Mouse (Mus musculus): ENCODE measurements around the gene Npy4r. TPM values are rescaled to one million over a fixed set of nuclear protein-coding genes. Genes with fewer than 3 reads are reported as not detected.

The Npy4r gene
- under 1 TPM; 0.14 TPM for total RNA-seq (2021)

DNA sequence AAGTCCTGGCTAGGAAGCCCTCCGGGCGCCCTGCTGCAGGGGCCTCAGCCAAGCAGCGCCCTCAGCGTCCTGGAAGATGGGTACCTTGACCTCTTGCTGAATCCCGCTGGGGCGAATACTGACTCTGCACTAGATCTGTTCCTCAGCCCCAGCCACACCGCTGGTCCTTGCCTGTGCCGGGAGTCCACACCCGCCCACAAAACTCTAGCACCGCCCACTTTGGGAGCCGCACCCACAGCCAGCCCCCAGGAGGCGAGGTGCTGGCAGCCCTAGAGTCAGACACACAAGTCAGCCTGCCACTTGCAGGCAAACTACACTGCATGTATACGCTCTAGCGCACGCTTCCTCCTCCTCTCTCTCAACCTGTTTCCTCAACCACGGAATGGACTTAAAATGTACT lies at the start of gene Npy4r:
Gene Npy4r (minus strand): TSS at position 148 of the 400 bp plus-strand sequence.
- intact Hi-C loops (cut with DNase I), result loop anchor here (2.0 to 10.0 kb wide), 2 partner anchors 46 to 188 kb away; no protein-coding TSS in a partner anchor
- DNase-seq, result peak; percentile 47 to 52

DNA sequence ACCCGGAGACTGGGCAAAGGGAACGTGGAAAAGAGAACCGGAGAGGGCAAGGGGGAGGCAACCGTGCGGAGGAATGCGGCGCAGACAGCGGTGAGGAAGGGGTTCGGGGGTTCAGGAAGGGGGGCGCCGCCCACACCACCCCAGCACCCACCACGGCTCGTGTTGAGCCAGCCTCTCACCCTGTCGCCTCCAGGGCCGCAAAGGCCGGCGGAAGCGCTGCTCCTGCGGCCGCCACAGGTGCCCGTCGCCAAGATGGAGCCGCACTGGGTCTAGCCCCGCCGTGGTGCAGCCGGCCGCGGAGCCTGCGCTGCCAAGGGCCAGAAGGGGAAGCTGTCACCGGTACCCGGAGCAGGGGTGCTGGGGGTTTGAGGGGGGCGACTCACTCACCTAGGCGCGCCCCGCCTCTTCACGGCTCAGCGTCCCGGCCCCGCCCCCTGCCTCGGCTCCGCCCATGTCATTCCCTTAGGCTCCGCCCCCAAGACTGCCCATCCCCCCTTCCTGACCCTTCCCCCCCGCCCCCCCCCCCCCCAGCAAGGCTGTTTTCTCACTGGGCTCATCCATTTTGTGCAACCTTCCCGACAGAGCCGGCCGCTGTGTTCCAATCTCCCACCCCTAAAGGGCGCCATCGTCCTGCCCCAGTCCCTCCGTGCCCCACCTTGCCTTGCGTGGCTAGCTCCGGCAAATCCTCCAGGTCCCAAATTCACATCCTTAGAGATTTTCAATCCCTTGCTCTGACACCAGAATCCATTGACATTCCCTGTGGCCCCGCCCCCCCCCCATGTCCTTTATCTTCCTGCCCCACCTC lies 49.1 kb upstream of the Npy4r start, which contains the start of gene Gprin2:
Gene Gprin2 (minus strand): TSS at position 423 of the 805 bp plus-strand sequence.
- peak; percentile 8 to 10 for DNase-seq
- intact Hi-C loops (cut with DNase I), result no loop called here

DNA sequence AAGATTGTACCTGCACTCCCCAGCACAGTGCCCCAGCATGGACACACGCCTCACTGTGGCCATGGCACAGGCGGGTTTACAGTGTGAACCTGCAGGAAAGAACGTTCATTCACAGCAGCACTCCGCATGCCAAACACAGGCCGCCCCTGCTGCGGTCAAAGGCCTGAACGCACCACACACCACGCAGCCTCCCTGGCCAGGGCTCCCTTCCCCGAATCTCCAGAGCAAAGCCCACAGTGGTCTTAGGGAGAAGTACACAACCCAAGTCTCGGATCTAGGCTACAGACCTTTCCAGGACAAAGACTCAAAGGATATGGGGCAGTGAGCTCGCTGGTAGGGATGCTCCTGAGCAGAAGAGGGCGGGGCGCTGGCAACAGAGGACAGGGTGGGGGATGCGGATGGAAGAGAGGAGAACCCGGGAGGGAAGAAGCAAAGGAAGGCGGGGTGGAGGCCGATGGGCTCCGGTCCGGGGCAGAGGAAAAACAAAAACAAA lies 48.5 kb upstream of the Npy4r start:
- intact Hi-C loops (cut with DNase I), result no loop called here

DNA sequence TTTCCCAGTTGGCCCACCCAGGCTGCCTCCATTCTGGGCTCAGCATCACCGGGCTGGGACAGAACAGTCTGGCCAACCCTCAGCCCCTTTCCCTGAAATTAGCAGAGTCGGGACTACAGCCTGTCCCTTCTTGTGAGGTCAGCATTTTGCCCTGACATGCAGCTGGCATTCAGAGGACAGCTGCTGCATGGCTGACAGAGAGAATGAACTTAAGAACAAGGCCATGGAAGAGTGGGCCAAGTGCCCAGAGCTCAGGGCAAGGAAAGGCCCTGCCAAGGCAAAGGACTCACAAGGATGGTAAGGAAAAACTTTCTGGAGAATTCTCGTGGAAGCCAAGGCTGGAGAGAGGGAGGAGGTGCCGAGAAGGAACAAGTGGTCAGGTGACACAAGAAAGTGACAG lies 44.4 kb upstream of the Npy4r start:
- no peak for DNase-seq

More for the DNA sequence above, 48.5 kb upstream of the Npy4r start:
- peak in 1 of 2 experiments; percentile 12 for DNase-seq

DNA sequence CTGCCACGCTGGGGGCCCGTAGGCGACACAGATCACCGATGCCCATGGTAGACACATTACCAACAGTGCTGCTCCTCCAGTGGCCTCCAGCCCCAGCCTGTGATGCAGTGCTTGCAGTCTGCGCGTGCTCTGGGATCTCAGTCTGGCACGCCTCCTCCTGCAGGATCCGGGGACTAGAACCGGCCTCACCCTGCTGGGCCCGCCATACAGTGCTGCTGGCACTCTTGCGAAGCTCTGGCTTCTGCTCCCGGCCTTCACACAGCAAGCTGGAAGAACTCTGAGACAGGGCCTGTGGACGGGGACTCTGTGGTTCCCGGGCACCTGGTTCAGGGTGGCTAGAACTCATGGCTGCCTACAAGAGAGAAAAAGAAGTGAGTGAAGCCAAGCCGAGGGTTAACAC lies 43.2 kb upstream of the Npy4r start:
- intact Hi-C loops (cut with DNase I), result no loop called here

More for the DNA sequence above, 44.4 kb upstream of the Npy4r start:
- intact Hi-C loops (cut with DNase I), result no loop called here

DNA sequence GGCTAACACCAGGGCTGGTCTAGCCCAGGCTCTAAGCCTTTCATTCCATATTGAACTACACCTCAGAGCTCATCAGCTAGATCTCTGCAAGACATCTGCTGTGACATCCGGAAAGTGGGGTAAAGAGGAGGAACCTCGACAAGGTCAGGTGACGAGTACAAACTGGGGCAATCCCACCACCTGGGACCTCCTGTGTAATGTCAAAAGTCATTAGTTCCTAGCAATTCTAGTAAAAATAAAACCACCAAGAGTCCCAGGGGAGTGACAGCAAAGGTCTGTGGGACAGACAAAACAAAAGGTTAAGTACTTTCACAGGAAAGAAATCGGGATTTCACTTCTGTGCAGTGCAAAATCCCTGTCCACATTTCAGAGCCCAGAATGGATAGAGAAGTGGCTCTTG lies 41.6 kb upstream of the Npy4r start:
- DNase-seq, result no peak
- intact Hi-C loops (cut with DNase I), result no loop called here

More for the DNA sequence above, 43.2 kb upstream of the Npy4r start:
- no peak for DNase-seq

DNA sequence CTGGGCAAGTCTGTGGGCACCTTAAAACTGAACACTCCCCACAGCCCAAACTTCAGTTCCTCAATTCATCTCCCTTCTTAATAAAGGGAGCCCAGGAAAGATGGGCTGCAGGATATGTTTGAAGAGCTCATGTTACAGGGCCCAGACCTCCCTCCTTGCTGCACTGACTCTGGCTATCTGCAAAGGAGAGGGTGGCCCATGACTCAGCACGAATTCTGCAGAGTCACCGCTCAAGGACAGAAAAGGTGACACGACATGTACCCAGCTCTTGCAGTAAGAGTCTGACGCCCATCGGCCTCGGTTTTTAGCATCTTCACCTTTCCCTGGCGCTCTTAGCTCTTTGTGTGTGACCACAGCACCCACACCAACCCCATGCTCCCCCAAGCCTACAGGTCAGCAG lies 38.1 kb upstream of the Npy4r start:
- no peak for DNase-seq
- intact Hi-C loops (cut with DNase I), result no loop called here

DNA sequence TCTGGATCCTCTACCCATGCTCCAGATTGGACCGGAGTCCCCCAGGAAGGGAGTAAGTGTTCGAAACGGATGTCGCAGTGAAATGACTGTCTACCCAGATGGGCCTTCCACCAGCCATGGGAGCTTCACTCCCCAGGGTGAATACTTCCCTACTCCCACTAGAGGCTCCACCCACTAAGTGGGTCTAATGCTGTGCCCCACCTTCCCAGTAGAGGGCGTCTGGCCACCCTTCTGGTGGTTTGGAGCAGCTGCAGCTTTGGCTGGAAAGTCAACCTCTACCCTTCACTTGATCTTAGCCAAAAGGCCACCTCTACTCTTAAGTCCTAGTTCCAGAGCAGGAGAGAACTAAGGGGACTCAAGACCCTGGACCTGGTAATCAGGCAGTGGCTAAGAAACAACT lies 36.3 kb upstream of the Npy4r start:
- DNase-seq, result peak in 1 of 2 experiments; percentile 38
- intact Hi-C loops (cut with DNase I), result loop anchor here (5.0 kb wide), 1 partner anchor 49 kb away; no protein-coding TSS in a partner anchor

DNA sequence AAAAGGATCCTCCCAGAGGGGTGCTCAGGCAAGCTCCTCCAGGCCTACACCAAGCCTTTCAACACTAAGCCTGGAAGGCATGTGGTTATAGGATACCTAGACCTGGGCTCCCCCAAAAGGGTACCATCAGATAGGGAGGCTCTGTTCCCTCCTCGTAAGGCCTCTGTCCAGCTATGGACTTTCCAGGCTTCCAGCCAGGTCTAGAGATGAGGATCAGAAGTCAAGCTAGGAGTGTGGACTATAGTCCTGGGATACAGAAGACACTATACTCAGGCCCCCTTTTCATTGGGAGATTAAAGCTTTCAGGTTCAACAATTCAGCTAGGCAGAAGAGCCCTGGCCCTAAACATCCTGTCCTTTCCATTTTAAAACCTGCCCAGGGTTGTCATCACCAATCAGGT lies 30.8 kb upstream of the Npy4r start:
- no peak for DNase-seq
- intact Hi-C loops (cut with DNase I), result no loop called here

DNA sequence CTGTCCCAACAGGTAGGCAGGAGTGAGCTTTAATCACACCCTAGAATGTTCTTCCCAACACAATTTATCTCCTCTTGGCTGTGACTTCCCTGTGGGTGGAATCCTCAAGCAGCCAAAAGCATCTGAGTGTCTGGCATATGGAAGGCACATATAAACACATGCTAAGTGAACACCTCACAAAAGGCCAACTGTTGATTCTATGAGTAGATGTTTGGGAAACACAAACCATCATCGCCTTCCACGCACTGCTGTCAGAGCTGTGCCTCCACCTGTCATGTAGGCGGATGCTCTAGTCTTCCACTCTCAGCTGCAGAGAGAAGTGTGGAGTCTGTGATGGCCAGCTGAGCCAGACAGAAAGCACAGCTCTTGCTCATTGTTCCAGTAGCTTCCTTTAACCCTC lies 27.1 kb upstream of the Npy4r start:
- no peak for DNase-seq
- intact Hi-C loops (cut with DNase I), result no loop called here

DNA sequence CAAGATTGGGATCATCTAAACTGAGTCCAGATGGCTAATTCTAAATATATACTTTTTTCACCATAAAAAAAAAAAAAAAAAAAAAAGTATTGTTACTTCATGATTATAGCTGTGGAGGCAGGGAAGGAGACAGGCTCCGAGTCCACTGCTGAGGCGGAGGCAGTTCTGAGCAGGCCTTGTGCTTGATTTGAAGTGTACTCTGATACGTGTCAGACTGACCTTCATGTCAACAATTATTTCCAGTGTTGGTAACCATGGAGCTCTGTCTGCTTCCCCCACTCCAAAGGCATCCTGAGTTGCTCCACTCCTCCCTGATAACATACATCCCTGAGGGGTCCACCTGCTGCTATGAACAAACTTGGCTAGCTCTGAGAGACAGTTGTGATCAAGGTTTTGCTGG lies 18.8 kb upstream of the Npy4r start:
- no peak for DNase-seq
- intact Hi-C loops (cut with DNase I), result no loop called here

DNA sequence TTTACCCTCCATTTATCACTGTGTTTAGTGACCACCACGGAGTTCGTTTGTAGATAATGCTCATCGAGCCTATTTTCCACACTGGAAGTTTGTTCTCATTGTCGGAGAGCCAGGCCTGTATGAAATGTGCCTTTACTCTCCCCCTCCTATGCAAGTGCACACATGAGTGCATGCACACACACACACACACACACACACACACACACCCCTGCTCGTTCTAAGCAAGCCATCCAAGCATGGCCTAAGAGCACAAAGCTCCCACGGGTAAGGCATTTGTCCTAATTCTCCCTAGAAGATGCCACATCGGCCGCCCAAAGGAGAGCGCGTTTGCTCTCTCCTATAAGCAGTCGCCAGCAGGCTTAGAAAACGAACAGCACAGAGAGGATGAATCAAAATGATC lies 3.5 kb upstream of the Npy4r start:
- no peak for DNase-seq
- intact Hi-C loops (cut with DNase I), result loop anchor here (10.0 kb wide), 1 partner anchor 191 kb away; no protein-coding TSS in a partner anchor

DNA sequence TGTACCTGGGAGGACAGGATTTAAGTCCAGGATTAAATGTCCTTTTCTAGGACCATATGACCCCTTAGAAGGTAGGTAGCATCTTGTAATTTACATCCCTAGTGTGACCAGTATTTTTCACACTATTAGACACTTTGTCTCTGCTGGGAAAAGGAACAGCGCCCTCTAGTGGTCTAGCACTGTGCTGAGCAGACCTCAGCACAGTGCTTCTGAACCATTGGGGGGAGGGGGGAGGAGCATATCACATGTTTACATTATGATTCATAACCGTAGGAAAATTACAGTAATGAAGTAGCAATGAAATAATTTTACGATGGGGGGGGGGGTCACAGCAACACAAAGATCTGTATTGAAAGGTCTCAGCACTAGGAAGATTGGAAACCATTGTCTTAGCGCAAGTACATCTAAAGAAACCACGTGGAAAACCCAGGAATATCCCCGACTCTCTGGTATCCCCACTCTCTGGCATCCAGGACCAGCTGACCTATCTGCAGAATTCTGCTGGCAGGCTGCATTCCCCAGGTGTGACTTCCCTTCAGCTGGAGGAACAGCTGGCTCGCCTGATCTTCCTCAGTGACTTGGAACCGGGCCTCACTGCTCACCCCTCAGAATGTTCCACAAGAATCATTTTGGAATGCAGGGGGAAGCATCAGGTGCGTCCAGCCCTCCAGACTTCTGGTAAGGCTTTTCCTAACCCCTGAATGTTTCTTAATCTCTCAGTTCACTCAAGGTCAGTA lies 2.5 kb upstream of the Npy4r start:
- intact Hi-C loops (cut with DNase I), result loop anchor here (1.0 to 10.0 kb wide), 2 partner anchors 74 to 190 kb away; no protein-coding TSS in a partner anchor
- DNase-seq, result peak; percentile 53 to 63

DNA sequence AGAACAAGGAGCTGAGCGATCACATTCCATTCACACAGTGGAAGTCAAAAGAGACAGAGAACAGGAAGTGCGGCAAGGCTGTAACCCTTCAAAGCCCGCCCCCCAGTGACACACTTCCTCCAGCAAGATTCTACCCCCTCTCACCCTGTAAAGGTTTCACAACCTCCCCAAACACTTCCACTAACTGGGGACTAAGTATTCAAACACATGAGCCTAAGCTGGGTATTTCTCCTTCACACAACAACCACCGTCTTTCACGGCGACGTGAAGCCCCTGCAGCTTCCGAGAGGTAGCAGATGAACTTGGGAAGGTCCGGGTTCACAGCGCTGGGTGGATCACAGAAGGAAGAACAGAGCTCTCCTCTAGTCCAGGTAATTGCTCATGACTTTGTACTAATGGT lies 9.4 kb downstream of the Npy4r start:
- intact Hi-C loops (cut with DNase I), result no loop called here
- DNase-seq, result no peak

DNA sequence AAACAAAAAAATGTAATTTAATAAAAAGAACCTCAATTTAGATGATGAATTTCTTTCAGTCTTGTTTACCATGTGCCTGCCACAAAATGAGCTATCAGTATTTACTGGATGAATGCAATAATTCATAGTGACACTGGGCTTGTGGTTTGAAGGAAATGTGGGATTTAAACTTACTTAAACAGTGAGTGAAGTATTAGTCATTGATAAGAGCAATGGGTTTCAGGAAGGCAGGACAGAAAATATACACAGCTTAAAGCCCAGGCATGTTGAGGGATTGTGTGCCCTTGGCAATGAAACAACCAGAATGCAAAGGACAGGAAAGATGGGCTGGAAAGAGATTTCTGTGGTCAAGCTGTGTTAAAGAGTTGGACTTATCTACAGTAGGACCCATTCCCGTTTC lies 10.0 kb downstream of the Npy4r start:
- intact Hi-C loops (cut with DNase I), result no loop called here
- no peak for DNase-seq

DNA sequence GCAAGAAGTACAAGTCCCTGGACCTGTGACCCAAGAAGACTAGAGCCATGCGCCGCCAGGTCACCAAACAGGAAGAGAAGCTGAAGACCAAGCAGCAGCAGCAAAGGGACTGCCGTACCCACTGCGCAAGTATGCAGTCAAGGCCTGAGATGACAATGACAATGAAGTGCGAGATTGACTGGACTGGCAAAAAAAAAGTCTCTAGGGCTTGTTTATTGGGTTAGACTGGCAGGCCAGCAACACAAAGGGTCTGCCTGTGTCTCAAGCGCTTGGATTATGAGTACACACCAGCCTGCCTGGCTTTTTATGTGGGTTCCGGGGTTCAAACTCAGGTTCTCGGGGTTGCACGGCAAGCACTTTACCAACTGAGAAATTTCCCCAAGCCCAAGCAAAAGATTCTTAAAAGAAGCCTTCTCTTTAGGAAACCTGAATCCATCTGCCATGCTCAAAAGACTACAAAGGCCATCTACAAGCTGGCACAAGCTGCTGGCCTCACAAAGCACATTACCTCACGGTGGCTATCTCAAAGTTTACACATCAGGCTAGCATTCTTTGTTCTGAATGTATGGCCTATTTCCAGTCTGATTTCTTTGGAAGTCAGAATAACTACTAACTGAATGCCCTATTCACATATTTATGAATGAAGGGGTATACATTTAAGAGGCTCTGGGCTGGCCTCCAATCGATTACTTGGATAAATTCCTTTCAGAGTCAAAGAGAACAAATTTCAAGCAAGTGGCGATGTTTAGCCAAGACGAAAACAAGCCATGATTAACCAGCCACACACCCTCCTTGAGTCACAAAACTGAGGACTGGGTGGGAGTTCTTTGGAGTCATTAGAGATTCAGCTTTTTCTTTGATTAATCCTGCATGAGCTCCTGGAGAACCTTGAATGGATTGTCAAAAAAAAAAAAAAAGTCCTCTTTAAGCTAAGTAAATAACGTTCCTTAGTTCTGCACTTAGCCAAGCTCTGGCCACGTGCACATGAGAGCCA lies 12.3 kb downstream of the Npy4r start:
- intact Hi-C loops (cut with DNase I), result no loop called here
- DNase-seq, result no peak

DNA sequence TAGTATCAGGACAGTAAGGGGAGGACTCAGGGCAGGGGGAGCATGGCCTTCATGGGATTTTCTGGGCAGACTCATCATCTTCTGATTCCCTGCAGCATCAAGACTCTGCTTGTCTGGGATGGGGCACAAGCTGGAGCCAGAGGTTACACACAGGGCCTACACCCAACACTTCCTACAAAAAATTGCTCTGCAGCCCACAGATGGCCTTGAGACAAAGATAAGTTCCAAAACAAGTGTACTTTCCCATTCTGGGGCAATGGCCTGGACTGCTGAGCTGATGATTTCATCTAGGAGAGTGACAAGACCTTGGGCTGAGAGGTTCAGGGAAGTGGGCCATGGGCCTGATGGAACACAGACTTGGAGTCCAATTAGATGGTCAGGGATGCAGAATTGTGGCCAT lies 16.9 kb downstream of the Npy4r start:
- intact Hi-C loops (cut with DNase I), result no loop called here
- DNase-seq, result no peak

DNA sequence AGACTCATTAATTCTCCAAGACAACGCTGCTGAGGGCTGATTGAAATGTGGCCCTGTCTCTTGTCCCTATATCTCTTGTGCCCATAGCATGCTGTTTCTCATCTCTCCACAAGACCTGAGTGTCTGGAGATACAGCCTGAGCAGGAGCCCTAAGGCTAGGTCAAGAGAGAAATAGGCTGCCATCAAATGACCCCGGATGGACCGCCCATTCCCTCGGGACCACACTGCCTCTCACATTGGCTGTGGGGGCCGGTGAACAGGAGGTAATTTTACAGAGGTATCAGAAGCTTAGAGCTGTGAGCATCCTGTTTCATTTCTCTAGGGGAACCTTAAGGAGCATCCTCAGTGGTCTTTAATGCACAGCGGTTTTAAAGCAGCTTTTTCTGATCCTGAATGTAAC lies 21.1 kb downstream of the Npy4r start:
- intact Hi-C loops (cut with DNase I), result no loop called here
- no peak for DNase-seq

DNA sequence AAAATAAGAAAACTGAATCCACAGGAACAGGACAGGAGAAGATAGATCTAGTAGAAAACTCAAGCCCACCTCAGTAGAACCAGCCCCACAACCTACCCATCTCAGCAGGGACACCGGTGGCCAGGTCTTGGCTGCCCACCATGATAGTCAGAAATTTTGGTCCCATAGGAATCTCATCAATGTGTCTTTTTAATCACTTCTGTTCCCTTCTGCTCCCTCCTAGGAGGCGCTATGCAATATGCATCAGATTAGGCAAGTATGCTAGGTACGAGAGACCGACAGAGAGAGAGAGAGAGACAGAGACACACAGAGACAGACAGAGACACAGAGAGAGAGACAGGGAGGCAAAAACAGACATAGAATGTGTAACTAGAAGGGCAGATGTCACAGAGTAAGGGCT lies 30.6 kb downstream of the Npy4r start:
- intact Hi-C loops (cut with DNase I), result no loop called here
- DNase-seq, result no peak

DNA sequence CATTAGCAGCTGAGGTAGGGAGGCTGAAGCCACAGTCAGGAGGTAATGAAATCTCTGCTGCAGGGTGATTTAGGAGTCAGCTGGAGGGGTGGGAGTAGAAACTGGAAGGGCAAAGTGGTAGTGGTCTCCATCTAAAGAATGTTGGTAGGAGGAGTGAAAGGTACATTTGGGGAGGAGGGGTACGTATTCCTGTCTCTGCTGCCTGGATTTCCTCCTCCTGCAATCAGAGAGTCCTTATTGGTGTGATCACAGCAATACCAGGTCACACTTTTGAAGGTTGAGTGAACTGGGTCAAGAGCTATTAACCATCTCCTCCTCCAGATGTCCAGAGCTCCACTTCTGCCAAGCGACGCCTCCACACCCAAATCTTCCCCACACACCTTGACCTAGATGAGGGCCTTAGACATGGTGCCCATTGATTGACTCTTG lies 31.4 kb downstream of the Npy4r start:
- no peak for DNase-seq
- intact Hi-C loops (cut with DNase I), result no loop called here
